8 mouse cellular contexts compared by ENCODE assay signal in the genomic region with DNA sequence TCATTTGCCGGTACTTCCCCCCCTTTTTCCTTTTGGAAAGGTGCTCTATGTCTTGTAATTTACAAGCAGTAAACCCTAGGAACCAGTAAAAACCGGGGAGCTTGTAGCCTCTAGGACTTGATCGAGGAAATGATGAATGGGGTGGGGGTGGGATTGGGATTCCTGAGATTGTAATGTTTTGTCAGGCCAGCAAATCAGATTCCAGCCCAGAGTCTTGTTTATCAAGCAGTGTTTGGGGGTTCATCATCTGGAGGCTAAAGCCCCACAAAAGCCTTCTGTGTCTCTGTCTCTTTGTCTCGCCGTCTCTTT. TPM values are rescaled to one million over a fixed set of nuclear protein-coding genes. Genes with fewer than 3 reads are reported as not detected.
DNase-seq lines count a peak whose midpoint lies in the region; ATAC-seq lines count a peak whose summit lies in the region.

No protein-coding gene starts in this region.

- H3K9ac ChIP-seq in kidney, embryonic 15.5 days, result peak overlapping the region; percentile 67
- peak overlapping the region; percentile 80 for H3K9ac ChIP-seq in hindbrain, embryonic 11.5 days (ENCODE audit: low read depth, low read length)
- H3K9ac ChIP-seq in midbrain, embryonic 14.5 days (replicated peaks; ENCODE audit: low read length), result peak overlapping the region; percentile 82

- H3K27me3 ChIP-seq in kidney, embryonic 15.5 days, result peaks cover 5% of the 10 kb centered on the region; the same call in 1 of the 2 replicates
- H3K27me3 ChIP-seq in hindbrain, embryonic 11.5 days (ENCODE audit: control insufficient read depth, insufficient read depth, low read length), result no peaks in the 10 kb centered on the region
- no peaks in the 10 kb centered on the region for H3K27me3 ChIP-seq in midbrain, embryonic 14.5 days (ENCODE audit: control insufficient read depth, insufficient read depth, low read length)

- no peaks in the 10 kb centered on the region for H3K9me3 ChIP-seq in kidney, embryonic 15.5 days (replicated peaks)
- H3K9me3 ChIP-seq in hindbrain, embryonic 11.5 days (ENCODE audit: control insufficient read depth, low read length), result no peaks in the 10 kb centered on the region
- no peaks in the 10 kb centered on the region for H3K9me3 ChIP-seq in midbrain, embryonic 14.5 days (ENCODE audit: control insufficient read depth, low read length)

- peaks cover 32% of the 10 kb centered on the region for H3K4me1 ChIP-seq in kidney, embryonic 15.5 days
- H3K4me1 ChIP-seq in hindbrain, embryonic 11.5 days (replicated peaks; ENCODE audit: control insufficient read depth, insufficient read depth, low read length), result no peaks in the 10 kb centered on the region
- H3K4me1 ChIP-seq in midbrain, embryonic 14.5 days (ENCODE audit: control insufficient read depth, insufficient read depth, low read length), result peaks cover 11% of the 10 kb centered on the region

- H3K36me3 ChIP-seq in kidney, embryonic 15.5 days, result no peaks in the 10 kb centered on the region
- no peaks in the 10 kb centered on the region for H3K36me3 ChIP-seq in hindbrain, embryonic 11.5 days (ENCODE audit: control insufficient read depth, insufficient read depth, low read length)
- H3K36me3 ChIP-seq in midbrain, embryonic 14.5 days (ENCODE audit: control insufficient read depth, insufficient read depth, low read length), result no peaks in the 10 kb centered on the region

- H3K4me2 ChIP-seq in kidney, embryonic 15.5 days, result peak overlapping the region; percentile 60
- H3K4me2 ChIP-seq in hindbrain, embryonic 11.5 days (replicated peaks; ENCODE audit: low read depth, low read length), result peak overlapping the region; percentile 54
- H3K4me2 ChIP-seq in midbrain, embryonic 14.5 days (ENCODE audit: low read length), result peak overlapping the region; percentile 73

- ATAC-seq in kidney, embryonic 15.5 days (replicated peaks; ENCODE audit: low FRiP score), result peak; percentile 33; the same call in 1 of the 2 replicates
- peak; percentile 23; the same call in 1 of the 2 replicates for ATAC-seq in hindbrain, embryonic 11.5 days (ENCODE audit: low FRiP score)
- ATAC-seq in midbrain, embryonic 14.5 days (ENCODE audit: low FRiP score, low TSS enrichment), result no peak

- no peak for DNase-seq in kidney, postnatal 25 days
- peak; percentile 25 for DNase-seq in adipocyte (ENCODE audit: low spot score)
- DNase-seq in hindbrain, embryonic 11.5 days (ENCODE audit: low spot score), result no peak
- DNase-seq in midbrain, embryonic 14.5 days, result peak; percentile 64
- DNase-seq in gastrocnemius, postnatal 4 days (ENCODE audit: low spot score in 2 of 2), result no peak
- no peak for DNase-seq in layer of hippocampus, adult 8-10 months (ENCODE audit: low spot score in 2 of 2)
- DNase-seq in testis, postnatal 14 days (ENCODE audit: low spot score), result no peak

- H3K4me3 ChIP-seq in kidney, embryonic 15.5 days (replicated peaks), result peak overlapping the region; percentile 97
- peak overlapping the region; percentile 72 for H3K4me3 ChIP-seq in hindbrain, embryonic 11.5 days (ENCODE audit: low read depth, low read length)
- H3K4me3 ChIP-seq in midbrain, embryonic 14.5 days (replicated peaks; ENCODE audit: low read depth, low read length), result peak overlapping the region; percentile 80

- H3K27ac ChIP-seq in kidney, embryonic 15.5 days, result 0 out of 2 replicates have a peak overlapping the region, but pooled peaks have one; percentile 48
- peak overlapping the region; percentile 36; the same call in 1 of the 2 replicates for H3K27ac ChIP-seq in hindbrain, embryonic 11.5 days (ENCODE audit: low read depth, low read length)
- peak overlapping the region; percentile 86 for H3K27ac ChIP-seq in midbrain, embryonic 14.5 days (replicated peaks; ENCODE audit: low read depth, low read length)

- WGBS in kidney, embryonic 15.5 days, result 3% methylated on average over 5 of the region's 5 CpGs
- WGBS in hindbrain, embryonic 11.5 days, result 1% methylated on average over 5 of the region's 5 CpGs
- WGBS in midbrain, embryonic 14.5 days, result 3% methylated on average over 5 of the region's 5 CpGs

RNA-seq across cellular contexts. Expression of gene Pxk, which starts 0.6 kb away (rescaled TPM):
- 33.7 and 35.1 TPM in 2 replicates for polyA plus RNA-seq in kidney, embryonic 15.5 days (2015; fragmentation: Nextera tagmentation; extraction: Ambion mirVana)
- 32.4 and 36.4 TPM in 2 replicates for polyA plus RNA-seq in hindbrain, embryonic 11.5 days (2014; fragmentation: Nextera tagmentation; extraction: Ambion mirVana)
- 48.4 and 57.1 TPM in 2 replicates for polyA plus RNA-seq in midbrain, embryonic 14.5 days (2014; fragmentation: Nextera tagmentation; extraction: Ambion mirVana)
- total RNA-seq in gastrocnemius, postnatal 4 days (2021), result 10 to 100 TPM; 17.3 to 17.4 TPM
- total RNA-seq in layer of hippocampus, adult 8-10 months (2022), result 10 to 100 TPM; 27.9 to 36.9 (median 30.0) TPM

RNA-seq across cellular contexts. Expression of gene Rpp14, which starts 18.5 kb away (rescaled TPM):
- polyA plus RNA-seq in kidney, embryonic 15.5 days (2015; fragmentation: Nextera tagmentation; extraction: Ambion mirVana), result 53.0 and 55.5 TPM in 2 replicates
- 56.9 and 61.0 TPM in 2 replicates for polyA plus RNA-seq in hindbrain, embryonic 11.5 days (2014; fragmentation: Nextera tagmentation; extraction: Ambion mirVana)
- 52.1 and 59.6 TPM in 2 replicates for polyA plus RNA-seq in midbrain, embryonic 14.5 days (2014; fragmentation: Nextera tagmentation; extraction: Ambion mirVana)
- 10 to 100 TPM; 18.0 to 21.9 TPM for total RNA-seq in gastrocnemius, postnatal 4 days (2021)
- 10 to 100 TPM; 24.4 to 31.5 (median 29.1) TPM for total RNA-seq in layer of hippocampus, adult 8-10 months (2022)

Comparison
In these comparisons a context has a peak if more than half of its experiments do, and no peak if none do; other contexts are left out.
1. H3K27ac ChIP-seq: peak in every context shown above with its lines; median percentile 86 in midbrain, embryonic 14.5 days; 48 in kidney, embryonic 15.5 days; 36 in hindbrain, embryonic 11.5 days.
2. DNase-seq: peak in adipocyte (single experiment) and midbrain, embryonic 14.5 days (single experiment); none in kidney, postnatal 25 days (0 of 2), hindbrain, embryonic 11.5 days (single experiment), gastrocnemius, postnatal 4 days (0 of 2), layer of hippocampus, adult 8-10 months (0 of 2) and testis, postnatal 14 days (single experiment).
3. Peak in every context shown above with its lines, with median percentiles within 50 percentile points of each other: H3K4me2 ChIP-seq, H3K4me3 ChIP-seq and H3K9ac ChIP-seq.